Mouse (Mus musculus) left cerebral cortex, adult 11 months (tissue): Measurements from ENCODE around the gene Grip1.
A peak's percentile ranks its signal among the peaks of the same experiment; 100 is the strongest.

Experiments used
- DNase-seq: peaks from one replicate; pipeline ENCODE4 v3.0.0; 2022; ENCODE audit warnings: low spot score

The Grip1 gene

GRCm38 (mm10) chr10:119663586-119663985 is 210.0 kb downstream of the Grip1 start:
- DNase-seq = no peak

DNA sequence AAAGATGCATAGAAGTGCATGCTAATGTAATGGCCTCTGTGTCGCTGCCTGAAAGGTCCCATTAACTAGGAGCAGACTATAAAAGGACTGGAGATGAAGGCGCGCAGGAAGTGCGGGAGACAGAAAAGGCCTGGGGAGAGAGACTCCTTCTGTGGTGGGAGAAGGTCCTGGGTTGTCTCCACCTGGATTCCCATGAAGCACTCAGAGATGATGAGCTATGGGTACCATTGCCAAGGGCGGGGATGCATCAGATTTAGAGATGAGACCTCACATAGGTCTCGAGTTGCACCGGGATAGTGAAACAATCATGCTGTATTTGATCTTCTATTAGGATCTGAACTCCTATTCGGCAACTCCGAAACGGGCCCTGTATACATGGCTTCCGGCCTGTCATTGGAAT is 212.8 kb downstream of the Grip1 start:
- DNase-seq = no peak

DNA sequence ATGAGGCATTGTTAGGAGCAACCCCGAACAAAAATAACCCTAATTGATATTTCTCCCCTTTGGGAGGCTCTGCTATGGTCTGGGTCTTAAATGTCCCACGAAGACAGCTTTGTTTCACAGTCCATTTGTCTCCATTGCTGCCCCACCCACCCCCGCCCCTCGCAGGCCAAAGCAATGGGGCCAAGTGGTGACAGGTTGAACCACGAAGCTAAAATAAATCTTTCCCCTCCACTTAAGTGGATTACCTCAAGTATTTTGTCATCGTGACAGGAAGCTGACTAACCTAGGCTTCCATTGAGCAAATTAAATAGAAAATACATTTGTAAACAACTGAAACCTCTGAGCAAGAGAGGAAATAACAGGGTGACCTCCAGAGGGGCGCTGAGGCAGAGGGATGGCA is 216.8 kb downstream of the Grip1 start:
- DNase-seq = no peak

- no peak for DNase-seq
Observed at GRCm38 (mm10) chr10:119684377-119684826, 230.8 kb downstream of the Grip1 start.

- DNase-seq = no peak
Observed at GRCm38 (mm10) chr10:119691358-119692083, 237.9 kb downstream of the Grip1 start.

GRCm38 (mm10) chr10:119692284-119692890 is 238.8 kb downstream of the Grip1 start:
- DNase-seq = no peak

DNA sequence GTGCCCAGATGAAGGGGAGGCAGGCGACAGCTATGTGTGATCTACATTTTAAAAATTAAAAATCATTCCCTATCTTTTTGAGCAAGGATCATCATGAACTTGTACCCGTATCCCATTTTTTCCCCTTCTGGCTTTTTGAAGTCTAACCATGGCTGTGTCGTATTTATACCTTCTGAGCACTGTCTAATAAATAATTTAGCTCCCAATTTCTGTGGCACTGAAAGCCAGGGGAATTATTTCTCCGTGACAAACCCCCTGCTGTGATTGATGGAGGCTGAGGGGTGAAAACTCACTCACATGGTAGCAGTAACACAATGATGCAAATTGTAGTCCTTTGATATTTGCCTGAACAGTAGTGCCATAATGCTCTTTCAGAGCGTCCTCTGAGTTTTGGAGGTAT is 239.8 kb downstream of the Grip1 start:
- no peak for DNase-seq

DNA sequence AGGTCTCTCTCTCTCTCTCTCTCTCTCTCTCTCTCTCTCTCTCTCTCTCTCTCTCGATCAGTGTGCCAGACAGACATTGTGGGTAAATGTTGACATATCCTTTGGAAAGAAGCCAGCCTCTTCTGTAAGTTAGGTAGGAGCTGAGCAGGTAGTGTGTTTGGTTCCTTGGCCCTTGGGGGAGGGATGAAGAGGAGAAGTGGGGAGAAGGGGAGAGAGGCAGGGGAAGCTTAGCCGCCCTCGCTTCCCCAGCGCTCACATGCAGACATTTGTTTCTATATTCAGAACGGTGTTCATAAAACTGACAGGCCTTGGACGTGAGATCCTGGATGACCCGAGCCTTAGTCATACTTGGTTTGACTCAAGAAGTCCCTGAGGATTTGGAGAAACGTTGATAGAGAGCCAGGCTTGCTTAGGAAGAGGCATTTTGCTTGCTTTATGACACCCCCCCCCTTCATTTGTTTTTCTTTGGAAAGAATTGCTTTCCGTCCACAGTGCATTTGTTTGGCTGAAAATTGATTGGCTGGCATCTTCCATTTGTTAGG is 243.7 kb downstream of the Grip1 start:
- no peak for DNase-seq

DNA sequence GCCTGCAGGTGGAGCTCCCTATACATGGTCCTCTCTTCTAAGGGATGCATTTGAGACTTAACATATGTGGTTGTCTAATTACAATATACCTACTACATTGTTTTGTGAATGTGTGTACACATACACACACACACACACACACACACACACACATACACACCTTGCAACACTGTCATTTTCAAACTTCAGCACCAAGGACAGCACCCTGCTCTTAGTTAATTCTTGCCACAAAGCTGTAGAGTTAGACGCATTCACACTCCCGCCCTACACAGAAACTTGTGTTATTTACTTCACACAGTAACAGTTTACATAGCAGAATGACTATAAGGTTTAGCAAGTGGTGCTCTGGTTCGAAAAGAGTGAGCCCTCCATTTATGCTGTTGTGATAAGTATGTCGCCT is 251.7 kb downstream of the Grip1 start:
- no peak for DNase-seq

- DNase-seq = peak; percentile 28
Observed at GRCm38 (mm10) chr10:119706281-119706680, 252.7 kb downstream of the Grip1 start.

GRCm38 (mm10) chr10:119706983-119707382 is 253.4 kb downstream of the Grip1 start:
- no peak for DNase-seq

GRCm38 (mm10) chr10:119721887-119722286 is 268.3 kb downstream of the Grip1 start:
- no peak for DNase-seq

DNA sequence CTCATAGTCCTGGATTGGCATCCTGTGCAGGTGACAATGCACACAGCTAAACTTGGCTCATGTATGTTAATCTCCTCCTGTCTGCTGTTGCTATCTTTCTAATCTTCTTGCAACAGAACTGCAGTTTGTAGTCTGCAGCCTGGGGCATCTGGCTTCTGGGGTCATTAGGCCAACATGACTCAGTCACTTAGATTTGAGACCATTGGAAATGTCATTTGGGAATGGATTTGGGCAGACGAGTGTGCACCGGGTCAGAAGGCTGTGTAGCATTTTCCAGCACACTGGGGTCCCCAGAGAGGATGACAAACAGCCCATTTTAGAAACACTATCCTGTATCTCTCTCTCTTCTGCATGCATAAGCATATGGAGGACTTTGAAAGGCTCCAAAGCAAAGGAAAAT is 268.8 kb downstream of the Grip1 start:
- no peak for DNase-seq

GRCm38 (mm10) chr10:119723671-119724070 is 270.0 kb downstream of the Grip1 start:
- no peak for DNase-seq

- no peak for DNase-seq
Observed at GRCm38 (mm10) chr10:119725363-119725762, 271.7 kb downstream of the Grip1 start.

- no peak for DNase-seq
Observed at GRCm38 (mm10) chr10:119725966-119726365, 272.3 kb downstream of the Grip1 start.

GRCm38 (mm10) chr10:119726921-119727320 is 273.3 kb downstream of the Grip1 start:
- no peak for DNase-seq

GRCm38 (mm10) chr10:119730206-119730605 is 276.6 kb downstream of the Grip1 start:
- DNase-seq = no peak

GRCm38 (mm10) chr10:119735011-119735992 is 281.7 kb downstream of the Grip1 start:
- no peak for DNase-seq

GRCm38 (mm10) chr10:119739466-119739865 is 285.8 kb downstream of the Grip1 start:
- DNase-seq = no peak

GRCm38 (mm10) chr10:119742722-119743121 is 289.1 kb downstream of the Grip1 start:
- DNase-seq = no peak

DNA sequence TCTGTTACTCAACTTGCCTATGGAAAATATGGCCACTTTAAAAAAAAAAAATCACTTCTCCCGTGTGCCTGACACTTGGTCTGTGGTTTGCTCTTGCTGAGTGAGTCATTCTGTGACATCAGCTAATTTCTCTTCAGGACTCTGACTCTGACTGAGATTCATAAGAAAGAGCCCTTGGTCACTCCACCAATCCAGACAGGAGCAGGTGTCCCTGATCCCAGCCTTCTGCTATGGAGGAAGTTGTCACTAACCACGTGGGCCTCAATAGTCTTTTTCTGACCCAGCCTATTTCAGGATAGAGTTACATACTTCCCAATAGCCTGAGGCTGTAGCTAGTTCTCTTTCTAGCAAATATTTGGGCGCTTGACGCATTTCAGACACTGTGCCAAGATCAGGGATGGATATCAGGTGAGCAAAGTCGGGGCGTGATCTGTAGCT is 298.8 kb downstream of the Grip1 start:
- no peak for DNase-seq
